Mouse (Mus musculus): ENCODE results near the gene Fhl2.

The Fhl2 gene

DNA sequence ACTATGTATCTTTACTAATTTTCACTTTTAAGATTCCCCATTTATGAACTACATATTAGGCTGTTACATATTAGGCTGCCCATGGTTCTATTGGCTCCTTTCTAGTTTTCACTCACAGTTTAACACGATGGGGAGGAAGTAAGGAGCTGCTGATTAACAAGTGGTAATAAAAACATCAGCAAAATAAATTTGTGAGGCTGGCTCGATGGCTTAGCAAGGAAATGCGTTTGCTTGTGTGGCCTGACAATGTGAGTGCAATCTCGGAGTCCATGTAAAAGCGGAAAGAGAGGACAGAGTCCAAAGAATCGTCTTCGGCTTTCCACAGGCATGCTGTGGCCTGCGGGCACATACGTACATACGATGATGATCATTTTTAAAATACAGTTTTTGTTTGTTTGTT lies 4.3 kb downstream of the Fhl2 start:
- no peak for DNase-seq (ENCODE audit: low spot score)

DNA sequence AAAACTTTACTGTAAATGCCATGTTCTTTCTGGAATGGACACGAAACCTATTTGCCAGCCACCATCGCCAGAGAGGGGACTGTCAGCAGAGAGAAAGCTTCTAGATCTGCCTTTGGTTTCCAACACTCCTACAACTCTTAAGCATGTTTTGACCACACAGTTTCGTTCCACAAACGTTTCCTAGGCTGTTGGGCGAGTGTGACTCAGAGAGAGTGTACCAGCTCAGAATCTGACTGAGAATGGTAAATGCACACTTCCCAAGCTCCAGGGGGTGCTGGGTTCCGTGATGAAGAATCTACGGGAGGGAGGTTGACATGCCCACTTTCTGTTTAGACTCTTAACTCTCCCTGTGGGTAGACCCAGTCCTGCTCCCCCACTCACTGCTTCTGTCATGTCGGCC lies 5.7 kb downstream of the Fhl2 start:
- no peak for DNase-seq (ENCODE audit: low spot score)

DNA sequence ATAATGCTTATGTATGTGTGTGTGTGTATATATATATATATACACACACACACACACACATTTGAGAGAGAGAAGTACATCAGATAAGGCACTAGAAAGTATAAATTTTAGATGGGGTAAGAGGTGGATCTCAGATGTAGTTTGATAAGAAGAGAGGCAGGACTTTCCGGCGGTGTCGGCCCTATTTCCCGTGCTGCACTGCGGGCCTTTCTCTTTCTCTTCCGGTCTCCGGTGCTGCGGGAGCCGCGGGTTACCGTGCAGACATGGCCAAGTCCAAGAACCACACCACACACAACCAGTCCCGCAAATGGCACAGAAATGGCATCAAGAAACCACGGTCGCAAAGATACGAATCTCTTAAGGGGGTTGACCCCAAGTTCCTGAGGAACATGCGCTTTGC lies 7.9 kb downstream of the Fhl2 start:
- peak; percentile 36 for DNase-seq (ENCODE audit: low spot score)

- DNase-seq (ENCODE audit: low spot score): no peak
These were observed 10.4 kb downstream of the Fhl2 start for GRCm38 (mm10) chr1:43186334-43186733.

GRCm38 (mm10) chr1:43180912-43181311 lies 15.9 kb downstream of the Fhl2 start:
- DNase-seq (ENCODE audit: low spot score): no peak

DNA sequence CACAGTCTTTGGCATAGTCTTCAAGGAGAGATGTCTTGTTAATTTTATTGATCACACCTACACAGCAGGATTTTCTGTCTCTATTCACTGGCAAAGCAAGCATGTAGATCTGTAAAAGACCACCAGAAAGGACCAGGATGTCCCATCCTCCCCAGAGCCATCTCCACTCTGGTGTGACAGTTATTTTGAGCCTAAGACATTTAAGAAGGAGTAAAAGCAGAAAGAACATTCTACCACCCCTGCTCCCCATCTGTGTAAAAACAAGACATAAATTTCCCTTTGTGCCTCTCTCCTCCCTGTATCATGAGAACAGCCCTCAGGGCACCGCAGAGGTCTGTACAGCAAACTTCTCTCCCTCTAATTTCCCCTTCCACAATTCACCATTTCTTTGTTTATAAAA lies 18.0 kb downstream of the Fhl2 start:
- DNase-seq (ENCODE audit: low spot score): no peak

GRCm38 (mm10) chr1:43178378-43178777 lies 18.4 kb downstream of the Fhl2 start:
- DNase-seq (ENCODE audit: low spot score): no peak

DNA sequence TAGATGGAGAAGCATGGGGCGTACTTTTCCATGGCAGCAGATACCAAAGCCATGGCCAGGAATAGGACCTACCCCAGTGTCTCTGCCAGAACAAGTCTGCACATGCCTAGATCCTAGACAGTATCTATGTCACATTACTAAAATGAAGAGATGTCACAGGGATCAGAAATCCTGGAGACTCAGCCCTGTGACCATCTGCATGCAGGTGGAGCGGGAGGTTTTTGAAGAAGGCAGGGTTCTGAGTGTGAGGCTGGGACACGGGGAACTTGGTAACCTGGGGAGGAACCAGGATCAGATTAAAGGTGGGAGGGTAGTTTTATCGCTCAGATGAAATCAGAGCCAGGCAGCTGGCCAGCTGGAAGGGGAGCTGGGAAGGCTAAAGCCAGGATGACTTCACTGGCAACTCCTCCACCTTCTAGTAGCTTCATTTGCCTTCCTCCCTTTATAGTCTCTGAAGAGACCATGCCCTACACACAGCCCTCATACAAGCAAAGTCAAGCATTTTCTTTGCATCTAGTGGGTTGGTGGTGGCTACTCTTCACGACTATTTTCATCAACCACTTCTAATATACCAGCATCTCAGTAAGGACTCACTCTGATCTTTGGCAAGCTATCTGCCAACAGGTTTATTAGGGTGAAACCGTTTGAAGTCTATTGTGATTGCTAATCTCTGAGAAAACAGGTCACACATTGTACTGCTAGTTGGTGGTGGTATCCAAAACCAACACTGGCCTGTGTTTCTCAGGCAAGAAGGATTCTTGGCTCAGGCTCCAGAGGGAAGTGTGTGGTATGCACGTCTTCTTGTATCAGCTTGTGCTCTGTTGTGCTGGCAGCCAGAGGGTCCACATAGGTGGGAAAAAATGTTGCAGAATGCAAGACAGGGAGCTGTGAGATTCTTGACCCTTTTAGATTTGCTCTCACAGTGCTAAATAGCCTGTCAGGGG lies 23.2 kb downstream of the Fhl2 start:
- DNase-seq (ENCODE audit: low spot score): no peak

- DNase-seq (ENCODE audit: low spot score): no peak
These were observed 25.0 kb downstream of the Fhl2 start for GRCm38 (mm10) chr1:43171816-43172215.

DNA sequence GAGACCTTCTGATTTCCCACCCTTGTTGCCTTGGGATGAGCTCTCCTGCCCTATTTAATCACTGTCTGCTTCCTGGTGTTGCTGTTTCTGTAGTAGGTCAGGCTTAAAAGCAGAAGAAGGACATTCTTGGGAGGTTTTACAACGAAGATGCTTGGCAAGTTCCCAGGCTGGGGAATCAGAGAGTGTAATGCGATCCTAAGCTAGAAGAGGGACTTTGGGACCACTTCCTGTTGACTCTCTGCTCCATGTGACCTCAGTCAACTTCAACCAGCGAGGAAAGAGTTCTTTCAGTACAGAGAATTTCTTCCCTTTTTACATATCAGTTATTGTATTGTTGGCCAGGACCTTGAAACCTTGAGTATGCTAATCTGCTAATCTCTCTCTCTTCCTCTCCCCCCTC lies 25.7 kb downstream of the Fhl2 start:
- DNase-seq (ENCODE audit: low spot score): no peak

GRCm38 (mm10) chr1:43169661-43170060 lies 27.1 kb downstream of the Fhl2 start:
- DNase-seq (ENCODE audit: low spot score): no peak

DNA sequence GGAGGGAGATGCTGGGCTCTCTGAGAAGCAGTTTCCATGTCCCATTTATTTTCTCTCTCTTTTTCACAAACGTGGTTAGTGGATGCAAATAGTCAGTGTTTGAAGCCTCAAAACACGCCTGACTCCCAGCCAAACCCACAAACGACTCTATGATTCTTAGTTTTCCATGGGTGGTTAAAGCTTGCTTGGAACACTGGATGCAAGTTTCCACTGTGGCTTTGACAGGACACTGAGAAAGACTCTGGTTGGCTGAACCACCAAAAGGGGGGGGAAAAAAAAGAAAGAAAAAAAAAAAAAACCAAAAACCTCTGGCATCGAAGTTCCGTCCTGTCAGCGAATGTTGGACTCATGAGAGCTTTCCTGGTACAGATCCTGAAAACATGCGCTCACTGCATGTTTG lies 27.6 kb downstream of the Fhl2 start:
- no peak for DNase-seq (ENCODE audit: low spot score)

GRCm38 (mm10) chr1:43168618-43169017 lies 28.2 kb downstream of the Fhl2 start:
- DNase-seq (ENCODE audit: low spot score): no peak

DNA sequence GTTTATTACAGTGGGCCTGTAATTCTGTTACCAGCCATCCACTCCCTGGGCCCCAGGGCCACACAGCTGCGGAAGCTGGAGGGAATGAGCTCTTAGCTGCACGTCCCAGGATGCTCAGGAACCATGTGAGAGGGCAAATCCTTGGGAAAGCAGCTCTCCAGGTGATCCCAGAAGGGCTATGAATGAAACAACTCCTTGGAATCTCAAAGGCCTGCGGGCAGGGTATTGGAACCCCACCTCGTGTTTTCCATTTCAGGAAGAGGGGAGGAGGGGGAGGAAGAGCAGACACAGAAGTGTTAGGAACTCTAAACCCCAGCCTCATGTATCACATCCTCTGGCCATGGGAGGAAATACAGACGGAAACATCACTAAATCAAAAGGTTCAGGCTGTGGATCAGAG lies 28.8 kb downstream of the Fhl2 start:
- no peak for DNase-seq (ENCODE audit: low spot score)

- no peak for DNase-seq (ENCODE audit: low spot score)
These were observed 32.2 kb downstream of the Fhl2 start for GRCm38 (mm10) chr1:43164582-43164981.

- no peak for DNase-seq (ENCODE audit: low spot score)
These were observed 33.0 kb downstream of the Fhl2 start for GRCm38 (mm10) chr1:43163467-43164418.

GRCm38 (mm10) chr1:43163084-43163466 lies 33.7 kb downstream of the Fhl2 start:
- no peak for DNase-seq (ENCODE audit: low spot score)

DNA sequence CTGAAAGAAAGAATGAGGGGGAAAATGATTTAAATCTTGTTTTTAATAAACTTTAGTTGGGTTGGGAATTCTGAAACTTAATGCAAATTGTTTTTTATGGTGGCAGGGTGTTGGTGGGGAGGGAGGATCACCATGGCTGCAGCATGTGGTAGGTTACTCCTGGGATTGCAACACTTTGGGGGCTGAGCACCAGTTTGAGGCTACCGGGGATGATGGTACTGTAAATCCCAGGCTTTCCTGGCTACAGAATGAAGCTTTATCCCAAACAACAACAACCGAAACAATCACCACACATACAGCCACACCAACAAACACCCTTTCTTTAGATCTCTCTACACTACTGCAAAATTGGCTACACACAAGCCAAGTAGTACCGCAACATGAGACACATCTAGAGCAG lies 34.4 kb downstream of the Fhl2 start:
- no peak for DNase-seq (ENCODE audit: low spot score)

- DNase-seq (ENCODE audit: low spot score): no peak
These were observed 37.4 kb downstream of the Fhl2 start for GRCm38 (mm10) chr1:43159429-43159828.

- DNase-seq (ENCODE audit: low spot score): no peak
These were observed 38.9 kb downstream of the Fhl2 start for GRCm38 (mm10) chr1:43157907-43158306.

DNA sequence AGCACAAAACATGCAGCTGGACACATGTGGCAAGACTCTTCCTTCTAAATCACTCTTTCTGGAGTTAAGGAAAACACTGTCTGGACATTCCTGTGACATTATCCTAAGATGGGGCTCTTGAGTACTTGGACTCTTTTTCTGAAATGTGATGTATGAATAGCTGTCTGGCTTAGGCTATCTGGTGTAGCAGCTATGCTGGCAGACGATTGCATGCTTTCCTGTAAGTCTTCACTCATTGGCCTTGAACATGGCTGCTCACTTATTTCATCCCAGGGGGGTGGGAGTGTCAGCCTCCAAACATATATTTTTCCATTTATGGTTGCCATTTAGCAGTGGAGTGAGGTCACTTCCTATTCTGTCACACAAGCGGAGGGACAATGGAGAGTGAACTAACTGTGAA lies 42.3 kb downstream of the Fhl2 start:
- no peak for DNase-seq (ENCODE audit: low spot score)

GRCm38 (mm10) chr1:43153538-43153937 lies 43.2 kb downstream of the Fhl2 start:
- DNase-seq (ENCODE audit: low spot score): no peak

GRCm38 (mm10) chr1:43152626-43153025 lies 44.2 kb downstream of the Fhl2 start:
- no peak for DNase-seq (ENCODE audit: low spot score)

Measured in MN1 (cell line).